Mouse (Mus musculus) ES-Bruce4 (cell line): ENCODE measurements around the gene Pex11a.

Source experiments
- CTCF ChIP-seq: IDR thresholded peaks from one replicate; pipeline ENCODE4 v1.8.1; 2011; ENCODE audit warnings: low read depth, low read length
- EP300 ChIP-seq: IDR thresholded peaks from 2 replicates; pipeline ENCODE4 v1.6.1; 2011; ENCODE audit warnings: low read depth, low read length; ENCODE audit not compliant: insufficient read depth

DNA sequence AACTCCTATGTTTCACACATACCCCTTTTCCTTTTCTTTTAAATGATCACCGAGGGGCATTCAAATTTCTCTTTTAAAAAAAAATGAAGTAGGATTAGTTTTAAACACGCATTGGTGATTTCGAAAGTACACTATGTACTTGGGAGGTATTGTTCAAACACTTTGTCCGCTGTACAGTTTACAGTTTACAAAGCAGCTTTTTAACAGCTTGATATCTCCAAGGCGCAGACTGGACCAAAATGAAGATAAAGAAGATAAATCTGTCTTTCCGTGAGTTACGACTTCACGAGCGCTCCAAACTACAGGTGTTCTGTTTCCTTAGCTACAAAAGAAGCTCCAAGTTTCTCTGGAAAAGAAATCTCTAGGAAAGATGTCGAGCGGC is 663 bp downstream of the Pex11a start:
- TF ChIP-seq EP300 (no peak), CTCF (no peak)
